Mouse (Mus musculus): ENCODE measurements around the gene Pacsin1. TPM values are rescaled to one million over a fixed set of nuclear protein-coding genes. Genes with fewer than 3 reads are reported as not detected.

Gene Pacsin1
- total and polyA plus RNA-seq, 3 experiments = 0.44 to 0.61 (median 0.45) TPM

- intact Hi-C loops (cut with DNase I) = no loop called here
- H3K36me3 ChIP-seq (ENCODE audit: control insufficient read depth, insufficient read depth, low read length) = no peaks in the 10 kb centered on the region
- peaks cover 22% of the 10 kb centered on the region for H3K4me1 ChIP-seq (ENCODE audit: control insufficient read depth, insufficient read depth, low read length)
- no peak overlapping the region for H3K9ac ChIP-seq (ENCODE audit: low read depth, low read length)
- no peak overlapping the region for H3K27ac ChIP-seq
- H3K27me3 ChIP-seq (ENCODE audit: control insufficient read depth, insufficient read depth, low read length) = no peaks in the 10 kb centered on the region
- WGBS = 71% methylated on average over 4 of the region's 4 CpGs
- H3K4me3 ChIP-seq = no peak overlapping the region
- peaks cover 18% of the 10 kb centered on the region for H3K79me2 ChIP-seq (replicated peaks; ENCODE audit: control insufficient read depth, insufficient read depth, low read length)
- no peak for TF ChIP-seq EP300 (IDR thresholded peaks at IDR 0.05; ENCODE audit: insufficient read depth, low read depth, low read length)
- TF ChIP-seq POLR2A (IDR thresholded peaks at IDR 0.05; ENCODE audit: insufficient read depth, low read depth, low read length) = no peak
- TF ChIP-seq CTCF (IDR thresholded peaks at IDR 0.05) = no peak
- DNase-seq = no peak
These were observed 42.3 kb upstream of the Pacsin1 start for GRCm38 (mm10) chr17:27613016-27613415.

GRCm38 (mm10) chr17:27615388-27615787, 39.9 kb upstream of the Pacsin1 start:
- peaks cover 24% of the 10 kb centered on the region for H3K4me1 ChIP-seq (ENCODE audit: control insufficient read depth, insufficient read depth, low read length)
- no peaks in the 10 kb centered on the region for H3K27me3 ChIP-seq (ENCODE audit: control insufficient read depth, insufficient read depth, low read length)
- DNase-seq = no peak
- peaks cover 15% of the 10 kb centered on the region for H3K79me2 ChIP-seq (replicated peaks; ENCODE audit: control insufficient read depth, insufficient read depth, low read length)
- intact Hi-C loops (cut with DNase I) = no loop called here
- H3K9ac ChIP-seq (ENCODE audit: low read depth, low read length) = no peak overlapping the region
- 38% methylated on average over 7 of the region's 7 CpGs for WGBS
- TF ChIP-seq POLR2A (IDR thresholded peaks at IDR 0.05; ENCODE audit: insufficient read depth, low read depth, low read length) = no peak
- 0 out of 2 replicates have a peak, but pooled peaks have one; percentile 19 for TF ChIP-seq EP300 (IDR thresholded peaks at IDR 0.05; ENCODE audit: insufficient read depth, low read depth, low read length)
- no peak overlapping the region for H3K27ac ChIP-seq
- no peaks in the 10 kb centered on the region for H3K36me3 ChIP-seq (ENCODE audit: control insufficient read depth, insufficient read depth, low read length)
- no peak overlapping the region for H3K4me3 ChIP-seq

- Histone ChIP-seq H3K27ac (peak overlapping the region; percentile 93), H3K36me3 (ENCODE audit: control insufficient read depth, insufficient read depth, low read length) (no peaks in the 10 kb centered on the region), H3K9ac (ENCODE audit: low read depth, low read length) (peak overlapping the region; percentile 17), H3K4me3 (peak overlapping the region; percentile 88), H3K4me1 (ENCODE audit: control insufficient read depth, insufficient read depth, low read length) (peaks cover 12% of the 10 kb centered on the region), H3K27me3 (ENCODE audit: control insufficient read depth, insufficient read depth, low read length) (no peaks in the 10 kb centered on the region), H3K79me2 (replicated peaks; ENCODE audit: control insufficient read depth, insufficient read depth, low read length) (peaks cover 13% of the 10 kb centered on the region)
- WGBS = 16% methylated on average over 8 of the region's 8 CpGs
- peak in 1 of 2 experiments; percentile 21 for DNase-seq
- intact Hi-C loops (cut with DNase I) = loop anchor here (5.0 kb wide), 1 partner anchor 34 kb away; no protein-coding TSS in a partner anchor
- TF ChIP-seq POLR2A (IDR thresholded peaks at IDR 0.05; ENCODE audit: insufficient read depth, low read depth, low read length) = no peak
- TF ChIP-seq CTCF (IDR thresholded peaks at IDR 0.05) = no peak
- TF ChIP-seq EP300 (IDR thresholded peaks at IDR 0.05; ENCODE audit: insufficient read depth, low read depth, low read length) = no peak
These were observed 34.1 kb upstream of the Pacsin1 start for GRCm38 (mm10) chr17:27621161-27621560.

- Histone ChIP-seq H3K4me3 (peak overlapping the region; percentile 88), H3K4me1 (ENCODE audit: control insufficient read depth, insufficient read depth, low read length) (peaks cover 12% of the 10 kb centered on the region), H3K36me3 (ENCODE audit: control insufficient read depth, insufficient read depth, low read length) (no peaks in the 10 kb centered on the region), H3K27ac (peak overlapping the region; percentile 93), H3K79me2 (replicated peaks; ENCODE audit: control insufficient read depth, insufficient read depth, low read length) (peaks cover 10% of the 10 kb centered on the region), H3K9ac (ENCODE audit: low read depth, low read length) (peak overlapping the region; percentile 59), H3K27me3 (ENCODE audit: control insufficient read depth, insufficient read depth, low read length) (no peaks in the 10 kb centered on the region)
- 5% methylated on average over 23 of the region's 23 CpGs for WGBS
- TF ChIP-seq POLR2A (IDR thresholded peaks at IDR 0.05; ENCODE audit: insufficient read depth, low read depth, low read length) = no peak
- no peak for TF ChIP-seq EP300 (IDR thresholded peaks at IDR 0.05; ENCODE audit: insufficient read depth, low read depth, low read length)
- TF ChIP-seq CTCF (IDR thresholded peaks at IDR 0.05) = no peak
- peak in 1 of 2 experiments; percentile 30 for DNase-seq
- intact Hi-C loops (cut with DNase I) = loop anchor here (2.0 to 5.0 kb wide), 2 partner anchors 35 to 57 kb away; partner anchors contain the start of gene AI413582
These were observed 33.4 kb upstream of the Pacsin1 start for GRCm38 (mm10) chr17:27621705-27622531.

GRCm38 (mm10) chr17:27622611-27623359, 32.5 kb upstream of the Pacsin1 start:
- Histone ChIP-seq H3K27me3 (ENCODE audit: control insufficient read depth, insufficient read depth, low read length) (no peaks in the 10 kb centered on the region), H3K36me3 (ENCODE audit: control insufficient read depth, insufficient read depth, low read length) (no peaks in the 10 kb centered on the region), H3K79me2 (replicated peaks; ENCODE audit: control insufficient read depth, insufficient read depth, low read length) (peaks cover 7% of the 10 kb centered on the region), H3K9ac (ENCODE audit: low read depth, low read length) (peak overlapping the region; percentile 97), H3K4me1 (ENCODE audit: control insufficient read depth, insufficient read depth, low read length) (peaks cover 11% of the 10 kb centered on the region), H3K4me3 (peak overlapping the region; percentile 88), H3K27ac (peak overlapping the region; percentile 93)
- no peak for TF ChIP-seq POLR2A (IDR thresholded peaks at IDR 0.05; ENCODE audit: insufficient read depth, low read depth, low read length)
- TF ChIP-seq EP300 (IDR thresholded peaks at IDR 0.05; ENCODE audit: insufficient read depth, low read depth, low read length) = no peak
- no peak for TF ChIP-seq CTCF (IDR thresholded peaks at IDR 0.05)
- peak; percentile 57 to 64 for DNase-seq
- intact Hi-C loops (cut with DNase I) = loop anchor here (2.0 to 5.0 kb wide), 2 partner anchors 35 to 58 kb away; partner anchors contain the start of gene AI413582
- WGBS = under 1% methylated on average over 68 of the region's 80 CpGs
